Mouse (Mus musculus) spleen, embryonic (tissue): ENCODE measurements around the gene Napsa.

Experiments used
- CTCF ChIA-PET: fragments of 350-600 bp; sonication (Branson Sonifier 250); formaldehyde crosslinking; loops from one replicate; lab custom pipeline; 2022; lab: Charles Lee

Gene Napsa

GRCm38 (mm10) chr7:44565414-44565813 is 6.8 kb upstream of the Napsa start:
- CTCF ChIA-PET: no interaction called here

- CTCF ChIA-PET: no interaction called here
Measured at GRCm38 (mm10) chr7:44568803-44569202, 3.4 kb upstream of the Napsa start.

- CTCF ChIA-PET: interaction anchor here (0.8 kb wide), 1 partner anchor 9 kb away, joined by 3 read pairs; no protein-coding TSS in a partner anchor
Measured at GRCm38 (mm10) chr7:44570989-44571388, 1.2 kb upstream of the Napsa start.

GRCm38 (mm10) chr7:44571811-44572210 is 369 bp upstream of the Napsa start:
- CTCF ChIA-PET: no interaction called here

- CTCF ChIA-PET: interaction anchor here (0.6 to 0.9 kb wide), 3 partner anchors 12 to 892 kb away, joined by 3 to 8 read pairs (median 3); no protein-coding TSS in a partner anchor
Measured at GRCm38 (mm10) chr7:44572956-44573484, 840 bp downstream of the Napsa start.

- CTCF ChIA-PET: interaction anchor here (0.6 kb wide), 1 partner anchor 23 kb away, joined by 16 read pairs; no protein-coding TSS in a partner anchor
Measured at GRCm38 (mm10) chr7:44576333-44576844, 4.2 kb downstream of the Napsa start.

GRCm38 (mm10) chr7:44581637-44582036 is 9.5 kb downstream of the Napsa start:
- CTCF ChIA-PET: no interaction called here

GRCm38 (mm10) chr7:44582709-44583108 is 10.5 kb downstream of the Napsa start:
- CTCF ChIA-PET: interaction anchor here (0.7 kb wide), 3 partner anchors 15 to 267 kb away, joined by 4 to 7 read pairs (median 5); no protein-coding TSS in a partner anchor

- CTCF ChIA-PET: interaction anchor here (0.7 kb wide), 3 partner anchors 15 to 267 kb away, joined by 4 to 7 read pairs (median 5); no protein-coding TSS in a partner anchor
Measured at GRCm38 (mm10) chr7:44583146-44583545, 11.0 kb downstream of the Napsa start.

- CTCF ChIA-PET: interaction anchor here (0.6 kb wide), 1 partner anchor 11 kb away, joined by 3 read pairs; no protein-coding TSS in a partner anchor
Measured at GRCm38 (mm10) chr7:44584265-44584804, 12.2 kb downstream of the Napsa start.

- CTCF ChIA-PET: interaction anchor here (0.6 kb wide), 1 partner anchor 12 kb away, joined by 3 read pairs; no protein-coding TSS in a partner anchor
Measured at GRCm38 (mm10) chr7:44584921-44585320, 12.7 kb downstream of the Napsa start.

GRCm38 (mm10) chr7:44585606-44586005 is 13.4 kb downstream of the Napsa start:
- CTCF ChIA-PET: interaction anchor here (0.5 to 0.7 kb wide), 2 partner anchors 14 to 44 kb away, joined by 3 read pairs; no protein-coding TSS in a partner anchor

GRCm38 (mm10) chr7:44586518-44586917 is 14.3 kb downstream of the Napsa start:
- CTCF ChIA-PET: no interaction called here

- CTCF ChIA-PET: no interaction called here
Measured at GRCm38 (mm10) chr7:44586930-44587329, 14.8 kb downstream of the Napsa start.

- CTCF ChIA-PET: no interaction called here
Measured at GRCm38 (mm10) chr7:44587676-44588075, 15.5 kb downstream of the Napsa start.

GRCm38 (mm10) chr7:44588338-44588737 is 16.2 kb downstream of the Napsa start:
- CTCF ChIA-PET: no interaction called here

GRCm38 (mm10) chr7:44589149-44589548 is 17.0 kb downstream of the Napsa start:
- CTCF ChIA-PET: no interaction called here

GRCm38 (mm10) chr7:44589946-44590345 is 17.8 kb downstream of the Napsa start:
- CTCF ChIA-PET: interaction anchor here (0.7 kb wide), 1 partner anchor 111 kb away, joined by 3 read pairs; no protein-coding TSS in a partner anchor

- CTCF ChIA-PET: interaction anchor here (0.6 to 0.7 kb wide), 2 partner anchors 68 to 111 kb away, joined by 3 read pairs; no protein-coding TSS in a partner anchor
Measured at GRCm38 (mm10) chr7:44590402-44591347, 18.5 kb downstream of the Napsa start, which contains the start of gene Kcnc3. Kcnc3 (plus strand) TSS chr7:44590664.

- CTCF ChIA-PET: no interaction called here
Measured at GRCm38 (mm10) chr7:44591348-44592116, 19.4 kb downstream of the Napsa start.
